Mouse (Mus musculus): ENCODE data around the gene Pdgfb.

DNA sequence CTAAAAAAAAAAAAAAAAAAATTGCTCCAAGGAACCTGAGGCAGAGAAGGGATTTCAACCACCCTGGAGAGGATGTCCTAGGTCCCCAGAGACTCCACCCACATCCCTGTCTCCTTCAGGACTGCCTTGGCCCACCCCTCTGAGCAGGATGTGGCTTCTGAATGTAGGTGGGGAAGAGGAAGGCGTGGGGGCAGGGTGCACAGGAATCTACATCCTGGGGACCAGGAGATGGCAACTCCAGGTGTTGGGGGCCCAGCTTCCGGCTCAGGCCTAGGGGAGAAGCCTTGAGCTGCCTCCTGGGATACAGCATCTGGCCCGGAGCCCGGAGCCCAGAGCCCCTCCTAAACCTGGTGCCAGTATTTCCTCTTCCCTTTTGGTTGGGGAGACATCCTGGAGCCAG, 35.3 kb upstream of the Pdgfb start:
- TF ChIP-seq ETS1 (IDR thresholded peaks at IDR 0.05; ENCODE audit: low read depth, low read length) = no peak
- TF ChIP-seq HCFC1 (IDR thresholded peaks at IDR 0.05; ENCODE audit: low read depth, low read length) = no peak
- TF ChIP-seq POLR2A (IDR thresholded peaks at IDR 0.05; ENCODE audit: control insufficient read depth in 1 of 2, insufficient read depth in 1 of 2, low read depth in 1 of 2, low read length in 2 of 2, poor library complexity in 1 of 2) = no peak
- TF ChIP-seq GATA1 (IDR thresholded peaks at IDR 0.05; ENCODE audit: low read depth, low read length) = no peak
- no peak for TF ChIP-seq TCF12 (IDR thresholded peaks at IDR 0.05; ENCODE audit: low read depth, low read length)

Data from MEL (cell line).